Mouse (Mus musculus): ENCODE measurements at regions not wholly inside any gene's neighbourhood (a gene's known extent, or its start where the extent isn't known, plus 50 kb on each side); places are given as distances from the start of the nearest gene placed in this dataset.

DNA sequence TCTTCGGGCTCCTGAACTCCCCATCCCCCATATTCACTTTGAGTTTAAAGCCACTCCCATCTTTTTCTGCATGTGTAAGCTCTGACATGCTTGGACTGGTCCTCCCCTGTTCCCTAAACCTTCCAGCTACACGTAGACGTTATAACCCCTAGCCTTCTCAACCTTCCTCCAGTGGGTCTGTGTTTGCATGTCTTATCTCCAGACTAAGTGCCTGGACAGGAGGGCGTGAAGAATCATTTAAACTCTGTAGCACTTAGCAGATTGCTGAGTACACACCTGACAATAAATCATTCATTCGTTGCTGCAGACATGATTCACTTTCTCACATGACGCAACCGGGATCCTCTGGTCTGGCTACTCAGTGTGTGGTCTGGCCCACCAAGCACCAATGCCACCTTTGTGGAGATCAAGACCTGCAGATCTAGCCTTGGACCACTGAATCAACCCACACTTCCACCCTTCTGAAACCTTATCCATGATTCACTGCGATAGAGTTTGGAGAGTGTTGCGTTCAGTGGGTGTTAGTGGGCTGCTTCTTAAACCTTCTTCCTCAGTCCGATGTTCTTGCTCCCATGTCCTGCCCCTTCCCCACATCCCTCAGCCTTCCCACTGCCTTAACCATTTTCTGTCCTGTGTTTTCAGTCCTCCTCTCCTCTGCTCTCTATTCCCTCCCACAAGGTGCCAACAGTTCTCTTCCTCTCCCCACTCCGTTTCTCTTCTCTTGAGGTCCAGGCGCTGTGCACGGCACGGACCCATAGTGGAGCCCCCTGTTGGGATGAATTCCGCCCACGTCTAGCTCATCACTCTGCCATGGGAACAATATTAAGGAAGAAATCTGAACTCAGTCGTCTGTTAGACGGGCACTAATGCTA, 541.3 kb upstream of the Gm19410 start:
- Histone ChIP-seq H3K4me1 (replicated peaks; ENCODE audit: control insufficient read depth, insufficient read depth, low read length) (no peaks in the 10 kb centered on the region), H3K4me2 (ENCODE audit: low read depth, low read length, severe bottlenecking) (no peak overlapping the region), H3K27me3 (ENCODE audit: control insufficient read depth, insufficient read depth, low read length) (no peaks in the 10 kb centered on the region), H3K9ac (ENCODE audit: low read length) (no peak overlapping the region), H3K27ac (ENCODE audit: low read depth, low read length) (no peak overlapping the region), H3K4me3 (ENCODE audit: low read depth, low read length) (no peak overlapping the region), H3K9me3 (ENCODE audit: control insufficient read depth, low read length) (no peaks in the 10 kb centered on the region), H3K36me3 (ENCODE audit: control insufficient read depth, insufficient read depth, low read length) (no peaks in the 10 kb centered on the region)
- ATAC-seq (replicated peaks; ENCODE audit: low FRiP score), result no peak
- DNase-seq (ENCODE audit: low spot score), result no peak
- 86% methylated on average over 18 of the region's 18 CpGs for WGBS

DNA sequence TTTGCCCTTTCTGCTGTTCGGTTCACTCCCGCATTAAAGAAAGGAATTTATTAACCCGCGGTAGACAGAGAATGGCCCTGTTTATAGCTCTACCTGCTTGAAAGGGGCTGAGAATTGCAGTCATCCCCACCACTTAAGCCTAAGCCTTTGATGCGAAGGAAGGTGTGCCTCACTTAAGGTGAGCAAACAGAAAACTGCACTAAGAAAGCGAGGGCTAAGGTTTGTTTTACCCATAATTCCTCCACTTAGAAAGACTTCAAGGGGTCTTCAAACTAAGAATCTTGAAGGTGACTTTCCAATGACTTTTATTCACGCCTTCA, 540.7 kb upstream of the Gm19410 start:
- WGBS, result 86% methylated on average over 7 of the region's 7 CpGs
- H3K4me1 ChIP-seq (replicated peaks; ENCODE audit: control insufficient read depth, insufficient read depth, low read length), result no peaks in the 10 kb centered on the region
- ATAC-seq (replicated peaks; ENCODE audit: low FRiP score) (no peak), DNase-seq (ENCODE audit: low spot score) (no peak)
- H3K9me3 ChIP-seq (ENCODE audit: control insufficient read depth, low read length), result no peaks in the 10 kb centered on the region
- no peak overlapping the region for H3K4me3 ChIP-seq (ENCODE audit: low read depth, low read length)
- H3K27me3 ChIP-seq (ENCODE audit: control insufficient read depth, insufficient read depth, low read length), result no peaks in the 10 kb centered on the region
- no peak overlapping the region for H3K4me2 ChIP-seq (ENCODE audit: low read depth, low read length, severe bottlenecking)
- H3K27ac ChIP-seq (ENCODE audit: low read depth, low read length), result no peak overlapping the region
- no peaks in the 10 kb centered on the region for H3K36me3 ChIP-seq (ENCODE audit: control insufficient read depth, insufficient read depth, low read length)
- H3K9ac ChIP-seq (ENCODE audit: low read length), result no peak overlapping the region

DNA sequence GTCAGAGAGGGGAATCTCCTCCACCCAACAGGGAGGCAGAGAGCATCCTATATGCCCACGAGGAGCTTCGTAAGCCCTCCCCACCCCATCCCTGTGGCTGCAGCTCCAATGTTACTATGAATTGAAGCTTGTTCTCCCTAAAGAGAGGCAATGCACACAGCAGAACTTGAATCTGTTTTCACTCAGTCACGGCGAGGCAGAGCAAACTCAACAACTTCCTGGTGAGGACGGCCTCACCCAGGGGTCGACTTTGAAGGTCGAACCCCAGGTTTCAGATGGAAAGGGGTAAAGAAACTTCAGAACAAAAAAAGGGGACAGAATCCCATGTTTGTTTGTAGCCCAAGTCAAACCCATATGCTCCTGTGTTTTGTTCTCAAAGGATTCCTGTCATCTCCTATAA, 538.5 kb upstream of the Gm19410 start:
- DNase-seq (ENCODE audit: low spot score), result no peak
- no peak overlapping the region for H3K4me3 ChIP-seq (ENCODE audit: low read depth, low read length)
- no peak overlapping the region for H3K9ac ChIP-seq (ENCODE audit: low read length)
- ATAC-seq (replicated peaks; ENCODE audit: low FRiP score), result no peak
- no peaks in the 10 kb centered on the region for H3K27me3 ChIP-seq (ENCODE audit: control insufficient read depth, insufficient read depth, low read length)
- no peaks in the 10 kb centered on the region for H3K36me3 ChIP-seq (ENCODE audit: control insufficient read depth, insufficient read depth, low read length)
- no peak overlapping the region for H3K4me2 ChIP-seq (ENCODE audit: low read depth, low read length, severe bottlenecking)
- no peaks in the 10 kb centered on the region for H3K4me1 ChIP-seq (replicated peaks; ENCODE audit: control insufficient read depth, insufficient read depth, low read length)
- 76% methylated on average over 7 of the region's 7 CpGs for WGBS
- H3K27ac ChIP-seq (ENCODE audit: low read depth, low read length), result no peak overlapping the region
- no peaks in the 10 kb centered on the region for H3K9me3 ChIP-seq (ENCODE audit: control insufficient read depth, low read length)

DNA sequence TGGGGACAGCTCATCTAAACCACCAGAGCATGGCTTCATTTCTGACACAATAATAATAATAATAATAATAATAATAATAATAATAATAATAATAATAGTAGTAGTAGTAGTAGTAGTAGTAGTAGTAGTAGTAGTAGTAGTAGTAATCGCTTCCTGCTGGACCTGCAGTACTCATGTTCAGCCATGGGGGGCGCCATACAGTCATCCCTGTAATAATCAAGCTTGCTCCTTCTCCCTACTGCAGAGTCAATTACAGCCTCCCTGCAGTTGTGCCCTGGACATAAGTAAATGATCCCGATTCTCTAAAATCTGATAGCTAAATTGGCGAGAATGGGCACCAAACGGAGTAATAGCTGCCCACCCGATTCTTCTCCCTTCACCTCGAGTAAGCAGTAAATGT, 537.1 kb upstream of the Gm19410 start:
- WGBS, result 79% methylated on average over 7 of the region's 7 CpGs
- Histone ChIP-seq H3K4me2 (ENCODE audit: low read depth, low read length, severe bottlenecking) (no peak overlapping the region), H3K4me1 (replicated peaks; ENCODE audit: control insufficient read depth, insufficient read depth, low read length) (no peaks in the 10 kb centered on the region), H3K27ac (ENCODE audit: low read depth, low read length) (no peak overlapping the region), H3K27me3 (ENCODE audit: control insufficient read depth, insufficient read depth, low read length) (no peaks in the 10 kb centered on the region), H3K9ac (ENCODE audit: low read length) (no peak overlapping the region), H3K9me3 (ENCODE audit: control insufficient read depth, low read length) (no peaks in the 10 kb centered on the region), H3K4me3 (ENCODE audit: low read depth, low read length) (no peak overlapping the region), H3K36me3 (ENCODE audit: control insufficient read depth, insufficient read depth, low read length) (no peaks in the 10 kb centered on the region)
- ATAC-seq (replicated peaks; ENCODE audit: low FRiP score) (no peak), DNase-seq (ENCODE audit: low spot score) (no peak)

DNA sequence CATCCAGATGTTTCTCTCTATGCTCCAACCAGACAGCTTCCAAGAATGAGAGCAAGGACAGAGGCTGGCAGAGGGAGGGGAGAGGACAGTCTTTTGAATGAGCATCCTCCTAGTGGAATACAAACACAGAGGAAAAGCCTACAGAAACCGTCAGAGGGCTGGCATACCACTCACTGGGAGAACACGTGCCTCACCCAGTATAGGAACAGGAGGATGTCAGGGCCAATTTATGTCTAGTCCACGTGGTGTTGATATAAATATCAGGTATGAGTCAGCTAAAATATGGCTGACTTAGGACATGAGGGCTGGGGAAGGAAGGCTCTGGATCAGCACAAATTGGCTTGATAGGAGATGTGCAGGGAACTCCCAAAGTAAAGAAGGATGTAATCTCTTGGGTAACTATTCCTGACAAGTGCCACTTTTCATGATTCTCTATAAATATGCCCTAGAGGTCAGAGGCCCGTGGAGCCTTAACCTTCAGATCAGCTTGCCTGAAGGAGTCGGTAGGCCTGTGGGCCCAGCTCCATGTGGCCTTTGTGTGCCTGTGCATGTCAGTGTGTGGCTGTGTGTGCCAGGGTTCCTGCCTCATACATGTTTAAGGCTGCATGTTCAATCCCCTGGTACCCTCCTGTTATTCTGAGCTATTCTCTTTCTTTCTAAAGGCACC, 531.9 kb upstream of the Gm19410 start:
- H3K9ac ChIP-seq (ENCODE audit: low read length), result no peak overlapping the region
- DNase-seq (ENCODE audit: low spot score), result no peak
- no peaks in the 10 kb centered on the region for H3K27me3 ChIP-seq (ENCODE audit: control insufficient read depth, insufficient read depth, low read length)
- no peaks in the 10 kb centered on the region for H3K36me3 ChIP-seq (ENCODE audit: control insufficient read depth, insufficient read depth, low read length)
- no peak overlapping the region for H3K4me2 ChIP-seq (ENCODE audit: low read depth, low read length, severe bottlenecking)
- H3K9me3 ChIP-seq (ENCODE audit: control insufficient read depth, low read length), result no peaks in the 10 kb centered on the region
- 67% methylated on average over 5 of the region's 5 CpGs for WGBS
- H3K27ac ChIP-seq (ENCODE audit: low read depth, low read length), result no peak overlapping the region
- H3K4me1 ChIP-seq (replicated peaks; ENCODE audit: control insufficient read depth, insufficient read depth, low read length), result no peaks in the 10 kb centered on the region
- ATAC-seq (replicated peaks; ENCODE audit: low FRiP score), result no peak
- no peak overlapping the region for H3K4me3 ChIP-seq (ENCODE audit: low read depth, low read length)

DNA sequence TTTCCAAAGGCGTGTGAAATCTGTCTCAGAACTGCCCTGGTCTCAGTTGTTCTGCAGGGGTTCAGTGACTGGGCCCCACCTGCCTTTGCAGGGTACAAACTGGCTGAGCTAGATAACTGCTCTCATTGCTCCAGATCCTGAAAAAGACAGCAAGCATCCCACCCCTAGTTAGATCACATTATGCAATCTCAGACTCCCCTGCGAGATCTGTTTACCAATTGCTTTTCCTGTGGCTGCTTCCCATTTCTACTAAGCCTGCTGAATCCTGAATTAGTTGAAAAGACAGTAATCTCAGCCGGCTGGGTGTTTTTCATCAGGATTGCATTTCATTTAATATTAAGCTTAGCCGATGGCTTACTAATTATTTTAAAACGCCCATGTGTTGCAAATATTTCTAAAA, 531.2 kb upstream of the Gm19410 start:
- H3K4me2 ChIP-seq (ENCODE audit: low read depth, low read length, severe bottlenecking), result no peak overlapping the region
- H3K4me1 ChIP-seq (replicated peaks; ENCODE audit: control insufficient read depth, insufficient read depth, low read length), result no peaks in the 10 kb centered on the region
- H3K9ac ChIP-seq (ENCODE audit: low read length), result no peak overlapping the region
- H3K4me3 ChIP-seq (ENCODE audit: low read depth, low read length), result no peak overlapping the region
- no peaks in the 10 kb centered on the region for H3K27me3 ChIP-seq (ENCODE audit: control insufficient read depth, insufficient read depth, low read length)
- no peaks in the 10 kb centered on the region for H3K36me3 ChIP-seq (ENCODE audit: control insufficient read depth, insufficient read depth, low read length)
- ATAC-seq (replicated peaks; ENCODE audit: low FRiP score) (no peak), DNase-seq (ENCODE audit: low spot score) (no peak)
- no peaks in the 10 kb centered on the region for H3K9me3 ChIP-seq (ENCODE audit: control insufficient read depth, low read length)
- WGBS, result 61% methylated on average over 5 of the region's 5 CpGs
- no peak overlapping the region for H3K27ac ChIP-seq (ENCODE audit: low read depth, low read length)

DNA sequence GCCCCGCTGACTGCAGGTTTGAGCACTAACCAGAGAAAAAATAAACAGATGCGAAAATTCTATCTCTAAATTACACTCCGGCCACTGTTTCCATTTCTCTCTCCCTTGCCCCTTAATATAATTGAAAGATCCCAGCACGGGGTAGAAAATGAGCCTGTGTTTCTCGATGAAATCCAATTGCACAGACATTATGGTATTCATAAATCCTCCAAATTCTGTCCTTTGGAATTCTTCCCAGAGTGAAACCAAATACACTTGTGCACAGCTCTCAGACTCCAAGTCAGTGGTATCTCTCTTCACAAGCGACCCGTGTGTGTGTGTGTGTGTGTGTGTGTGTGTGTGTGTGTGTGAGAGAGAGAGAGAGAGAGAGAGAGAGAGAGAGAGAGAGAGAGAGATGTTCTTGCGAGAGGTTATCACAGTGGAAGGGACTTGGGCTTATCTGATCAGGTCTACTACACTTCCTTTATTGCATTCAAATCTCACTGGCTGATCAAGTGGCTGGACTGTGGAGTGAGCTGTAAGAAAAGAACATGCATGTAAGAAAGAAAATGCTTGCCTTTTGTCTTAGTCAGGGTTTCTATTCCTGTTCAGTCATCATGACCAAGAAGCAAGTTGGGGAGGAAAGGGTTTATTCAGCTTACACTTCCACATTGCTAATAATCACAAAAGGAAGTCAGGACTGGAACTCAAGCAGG, 529.6 kb upstream of the Gm19410 start:
- 77% methylated on average over 8 of the region's 8 CpGs for WGBS
- Histone ChIP-seq H3K27ac (ENCODE audit: low read depth, low read length) (no peak overlapping the region), H3K9me3 (ENCODE audit: control insufficient read depth, low read length) (no peaks in the 10 kb centered on the region), H3K4me3 (ENCODE audit: low read depth, low read length) (no peak overlapping the region), H3K36me3 (ENCODE audit: control insufficient read depth, insufficient read depth, low read length) (no peaks in the 10 kb centered on the region), H3K4me2 (ENCODE audit: low read depth, low read length, severe bottlenecking) (no peak overlapping the region), H3K9ac (ENCODE audit: low read length) (no peak overlapping the region), H3K4me1 (replicated peaks; ENCODE audit: control insufficient read depth, insufficient read depth, low read length) (no peaks in the 10 kb centered on the region), H3K27me3 (ENCODE audit: control insufficient read depth, insufficient read depth, low read length) (no peaks in the 10 kb centered on the region)
- no peak for DNase-seq (ENCODE audit: low spot score)
- ATAC-seq (replicated peaks; ENCODE audit: low FRiP score), result no peak

DNA sequence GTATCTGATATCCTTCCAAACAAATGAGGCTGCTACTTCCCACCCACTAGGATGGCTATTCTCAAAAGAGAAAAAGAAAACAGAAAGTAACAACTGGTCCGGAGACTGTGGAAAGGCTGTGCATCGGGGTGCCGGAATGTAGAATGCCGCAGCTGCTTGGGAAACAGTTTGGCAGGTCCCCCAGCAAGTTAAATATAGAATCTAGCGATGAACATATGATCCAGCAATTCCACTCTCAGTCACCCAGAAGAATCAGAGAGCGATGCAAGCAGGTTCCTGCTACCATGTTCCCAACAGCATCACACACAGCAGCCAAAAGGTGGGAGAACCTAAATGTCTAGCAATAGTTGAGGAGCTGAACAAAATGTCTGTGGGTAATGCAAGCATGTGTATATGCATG, 528.3 kb upstream of the Gm19410 start:
- no peak overlapping the region for H3K4me2 ChIP-seq (ENCODE audit: low read depth, low read length, severe bottlenecking)
- WGBS, result 93% methylated on average over 6 of the region's 6 CpGs
- H3K36me3 ChIP-seq (ENCODE audit: control insufficient read depth, insufficient read depth, low read length), result no peaks in the 10 kb centered on the region
- H3K4me3 ChIP-seq (ENCODE audit: low read depth, low read length), result no peak overlapping the region
- no peak overlapping the region for H3K9ac ChIP-seq (ENCODE audit: low read length)
- H3K9me3 ChIP-seq (ENCODE audit: control insufficient read depth, low read length), result no peaks in the 10 kb centered on the region
- no peak overlapping the region for H3K27ac ChIP-seq (ENCODE audit: low read depth, low read length)
- no peak for ATAC-seq (replicated peaks; ENCODE audit: low FRiP score)
- no peak for DNase-seq (ENCODE audit: low spot score)
- H3K27me3 ChIP-seq (ENCODE audit: control insufficient read depth, insufficient read depth, low read length), result no peaks in the 10 kb centered on the region
- H3K4me1 ChIP-seq (replicated peaks; ENCODE audit: control insufficient read depth, insufficient read depth, low read length), result no peaks in the 10 kb centered on the region
